In genomic region chr2:92092817-92093216, GRCm38 (mm10) we compare ENCODE assay signal across 8 mouse cellular contexts. TPM values are rescaled to one million over a fixed set of nuclear protein-coding genes. Genes with fewer than 3 reads are reported as not detected.
DNase-seq lines count a peak whose midpoint lies in the region; ATAC-seq and TF ChIP-seq lines count a peak whose summit lies in the region.

Phf21a (plus strand) TSS chr2:92093117.

- no peak for TF ChIP-seq EP300 in ES-Bruce4 (IDR thresholded peaks at IDR 0.05; ENCODE audit: insufficient read depth, low read depth, low read length)

- H3K9ac ChIP-seq in ES-Bruce4 (ENCODE audit: low read depth, poor library complexity, severe bottlenecking), result no peak within 1 kb of the TSS
- H3K9ac ChIP-seq in forebrain, embryonic 13.5 days, result no peak within 1 kb of the TSS

- H3K27ac ChIP-seq in cerebellum, adult 2 months (ENCODE audit: insufficient read depth, low read length), result no peak within 1 kb of the TSS
- no peak within 1 kb of the TSS for H3K27ac ChIP-seq in ES-Bruce4 (ENCODE audit: insufficient read depth, low read length)
- no peak within 1 kb of the TSS for H3K27ac ChIP-seq in forebrain, embryonic 13.5 days
- H3K27ac ChIP-seq in hindbrain, embryonic 10.5 days, result no peak within 1 kb of the TSS

- no peak within 1 kb of the TSS for H3K4me3 ChIP-seq in cerebellum, adult 2 months (replicated peaks; ENCODE audit: insufficient read depth, low read depth, low read length)
- no peak within 1 kb of the TSS for H3K4me3 ChIP-seq in ES-Bruce4 (ENCODE audit: low read depth, low read length)
- H3K4me3 ChIP-seq in forebrain, embryonic 13.5 days, result no peak within 1 kb of the TSS
- no peak within 1 kb of the TSS for H3K4me3 ChIP-seq in hindbrain, embryonic 10.5 days

- H3K4me1 ChIP-seq in cerebellum, adult 2 months (ENCODE audit: control insufficient read depth, insufficient read depth, low read length), result no peaks in the 10 kb centered on the region
- H3K4me1 ChIP-seq in ES-Bruce4 (ENCODE audit: control insufficient read depth, insufficient read depth, low read length), result no peaks in the 10 kb centered on the region
- no peaks in the 10 kb centered on the region for H3K4me1 ChIP-seq in forebrain, embryonic 13.5 days
- H3K4me1 ChIP-seq in hindbrain, embryonic 10.5 days (replicated peaks), result no peaks in the 10 kb centered on the region

- DNase-seq in cerebellum, adult 2 months, result no peak
- DNase-seq in cerebellum, adult 8-10 months, result no peak
- no peak for DNase-seq in hindbrain, embryonic 10.5 days (ENCODE audit: low spot score)
- no peak for DNase-seq in frontal cortex, postnatal 25 days (ENCODE audit: low spot score in 2 of 2)
- no peak for DNase-seq in kidney, adult 11 months

- 0 out of 2 replicates have a peak, but pooled peaks cover 2% of the 10 kb centered on the region for H3K9me3 ChIP-seq in ES-Bruce4 (replicated peaks; ENCODE audit: control insufficient read depth, insufficient read depth, low read length, poor library complexity, severe bottlenecking)
- no peaks in the 10 kb centered on the region for H3K9me3 ChIP-seq in forebrain, embryonic 13.5 days (replicated peaks)
- H3K9me3 ChIP-seq in hindbrain, embryonic 10.5 days, result no peaks in the 10 kb centered on the region

- no peak for TF ChIP-seq CTCF in cerebellum, adult 2 months (IDR thresholded peaks at IDR 0.05; ENCODE audit: borderline replicate concordance, insufficient read depth, low read depth, low read length)
- no peak for TF ChIP-seq CTCF in ES-Bruce4 (IDR thresholded peaks at IDR 0.05; ENCODE audit: low read depth, low read length)

- no peaks in the 10 kb centered on the region for H3K27me3 ChIP-seq in cerebellum, adult 2 months (ENCODE audit: control insufficient read depth, insufficient read depth, low read length)
- no peaks in the 10 kb centered on the region; the same call in 1 of the 2 replicates for H3K27me3 ChIP-seq in ES-Bruce4 (ENCODE audit: control insufficient read depth, insufficient read depth, low read length, poor library complexity, severe bottlenecking)
- H3K27me3 ChIP-seq in forebrain, embryonic 13.5 days, result no peaks in the 10 kb centered on the region
- H3K27me3 ChIP-seq in hindbrain, embryonic 10.5 days (ENCODE audit: insufficient read depth, poor library complexity, severe bottlenecking), result no peaks in the 10 kb centered on the region

- no peak for ATAC-seq in forebrain, embryonic 13.5 days
- no peak for ATAC-seq in megakaryocyte, adult 5-6 weeks (ENCODE audit: poor library complexity, severe bottlenecking)

- no peak for TF ChIP-seq POLR2A in cerebellum, adult 2 months (IDR thresholded peaks at IDR 0.05; ENCODE audit: borderline replicate concordance, insufficient read depth, low read length)
- TF ChIP-seq POLR2A in ES-Bruce4 (IDR thresholded peaks at IDR 0.05; ENCODE audit: insufficient read depth, low read length), result no peak

- H3K36me3 ChIP-seq in ES-Bruce4 (ENCODE audit: control insufficient read depth, insufficient read depth, low read length, poor library complexity, severe bottlenecking), result no peaks in the 10 kb centered on the region
- H3K36me3 ChIP-seq in forebrain, embryonic 13.5 days (ENCODE audit: poor library complexity, severe bottlenecking), result no peaks in the 10 kb centered on the region
- no peaks in the 10 kb centered on the region for H3K36me3 ChIP-seq in hindbrain, embryonic 10.5 days

- 86% methylated on average over 2 of the region's 2 CpGs for WGBS in cerebellum, adult 2 months
- 88% methylated on average over 2 of the region's 2 CpGs for WGBS in forebrain, embryonic 13.5 days
- 79% methylated on average over 2 of the region's 2 CpGs for WGBS in hindbrain, embryonic 10.5 days

- H3K4me2 ChIP-seq in forebrain, embryonic 13.5 days, result no peak within 1 kb of the TSS

RNA-seq across cellular contexts. Expression of gene Phf21a, which starts in this region (rescaled TPM):
- polyA plus RNA-seq in cerebellum, adult 2 months (2012; rRNA removed), result 60.4 and 73.1 TPM in 2 replicates
- 47.0 and 52.2 TPM in 2 replicates for polyA plus RNA-seq in ES-Bruce4 (2011; ENCODE audit: insufficient read depth, insufficient read length, low read depth, missing spikeins)
- 43.7 and 44.2 TPM in 2 replicates for polyA plus RNA-seq in forebrain, embryonic 13.5 days (2015; fragmentation: Nextera tagmentation; extraction: Ambion mirVana)
- polyA plus RNA-seq in hindbrain, embryonic 10.5 days (2016; fragmentation: Nextera tagmentation; extraction: Ambion mirVana), result 35.3 and 38.1 TPM in 2 replicates
- total RNA-seq in megakaryocyte, adult 5-6 weeks (2015), result 66.8 and 81.2 TPM in 2 replicates
- 48.8 and 74.2 TPM in 2 replicates for total RNA-seq in megakaryocyte, adult 5-6 weeks (2017)
